Mouse (Mus musculus): ENCODE measurements around the gene Mapk1ip1l. TPM values are rescaled to one million over a fixed set of nuclear protein-coding genes. Genes with fewer than 3 reads are reported as not detected.

The Mapk1ip1l gene
- total RNA-seq, 2 experiments from 2014 or later, result 106 to 110 TPM

DNA sequence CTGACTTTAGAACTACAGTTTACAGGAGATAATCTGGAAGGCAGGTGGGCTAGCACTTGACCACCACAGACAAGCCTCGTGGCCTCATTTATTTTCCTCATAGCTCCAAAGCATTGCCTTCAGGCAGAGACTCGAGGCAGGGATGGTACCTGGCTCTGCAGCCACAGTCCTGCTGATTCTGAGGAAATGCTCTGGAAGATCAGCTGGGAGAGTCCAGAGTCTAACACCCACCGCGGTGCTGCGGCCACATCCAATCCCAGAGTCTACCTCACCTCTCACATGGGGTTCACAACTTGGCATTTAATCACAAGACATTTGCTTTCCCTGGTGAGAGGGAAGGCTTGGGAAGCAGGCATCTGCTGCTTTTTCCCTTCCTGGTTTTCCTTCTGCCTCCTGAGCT is 56.9 kb downstream of the Mapk1ip1l start:
- DNase-seq (ENCODE audit: low spot score in 2 of 2), result no peak

DNA sequence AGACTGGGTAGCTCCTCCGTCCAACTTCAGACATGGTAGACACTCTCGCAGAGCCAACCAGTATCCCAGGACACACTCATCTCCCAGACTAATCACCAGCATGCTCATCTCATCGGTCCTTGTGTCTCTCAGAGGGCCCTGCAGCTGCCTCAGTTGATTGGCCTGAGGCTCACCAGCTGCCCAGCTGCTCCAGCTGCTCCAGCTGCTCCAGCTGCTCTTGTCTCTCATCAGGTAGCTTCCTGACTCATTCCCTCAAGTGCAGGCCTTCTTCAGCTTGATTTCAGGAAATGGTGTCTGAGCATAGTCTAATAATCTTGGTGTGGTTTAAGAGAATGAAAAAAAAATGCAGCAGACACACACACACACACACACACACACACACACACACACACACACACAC is 58.6 kb downstream of the Mapk1ip1l start:
- no peak for DNase-seq (ENCODE audit: low spot score in 2 of 2)

DNA sequence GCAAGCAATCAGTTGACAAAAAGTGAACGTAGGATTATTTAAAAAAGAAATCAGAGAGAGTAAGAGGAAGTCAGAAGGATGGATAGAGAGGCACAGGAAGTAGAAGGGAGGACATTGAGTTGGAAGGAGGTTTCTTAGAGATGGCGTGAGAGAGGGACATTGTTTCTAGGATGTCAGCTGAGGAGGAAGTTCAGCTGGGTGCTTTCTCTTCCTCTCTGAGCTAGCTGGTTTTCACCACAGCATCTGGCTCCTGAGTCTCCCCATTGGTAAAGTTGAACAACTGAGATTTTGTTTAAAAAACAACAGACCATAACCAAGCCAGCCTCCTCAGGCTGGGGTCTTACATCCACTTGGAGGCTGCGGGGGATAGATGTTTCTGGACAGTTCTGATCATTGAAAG is 61.5 kb downstream of the Mapk1ip1l start:
- DNase-seq (ENCODE audit: low spot score in 2 of 2), result no peak

DNA sequence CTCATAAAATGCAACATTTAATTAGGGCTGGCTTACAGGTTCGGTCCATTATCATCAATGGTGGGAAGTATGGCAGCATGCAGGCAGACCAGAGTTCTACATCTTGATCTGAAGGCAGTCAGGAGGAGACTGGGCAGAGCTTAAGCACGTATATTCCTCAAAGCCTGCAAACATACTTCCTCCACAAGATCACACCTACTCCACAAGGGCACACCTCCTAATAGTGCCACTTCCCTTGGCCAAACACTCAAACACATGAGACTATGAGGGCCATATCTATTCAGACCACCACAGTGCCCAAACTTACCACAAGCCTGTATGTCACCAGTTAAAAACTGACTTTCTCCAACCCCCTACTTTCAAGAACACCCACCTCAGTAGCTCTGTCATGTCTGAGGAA is 63.4 kb downstream of the Mapk1ip1l start:
- no peak for DNase-seq (ENCODE audit: low spot score in 2 of 2)

DNA sequence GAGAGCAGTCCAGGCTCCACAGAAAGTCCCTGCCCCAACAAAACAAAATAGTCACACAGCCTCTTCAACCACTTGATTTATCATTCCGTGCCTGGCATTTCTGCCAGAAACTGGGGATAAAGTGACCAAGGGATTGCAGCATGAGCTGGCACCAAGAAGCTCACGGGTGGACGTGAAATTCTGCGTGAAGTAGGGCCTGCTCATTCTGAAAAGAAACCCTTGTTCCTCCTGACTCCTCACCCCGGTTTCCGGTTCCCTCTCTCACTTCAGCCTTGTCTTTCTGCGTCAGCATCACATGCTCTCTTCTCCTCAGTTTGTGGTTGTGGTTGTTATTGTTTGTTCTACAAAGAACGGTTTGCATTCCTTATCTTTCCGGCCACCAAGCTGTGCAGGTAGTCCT is 63.8 kb downstream of the Mapk1ip1l start:
- DNase-seq (ENCODE audit: low spot score in 2 of 2), result no peak

DNA sequence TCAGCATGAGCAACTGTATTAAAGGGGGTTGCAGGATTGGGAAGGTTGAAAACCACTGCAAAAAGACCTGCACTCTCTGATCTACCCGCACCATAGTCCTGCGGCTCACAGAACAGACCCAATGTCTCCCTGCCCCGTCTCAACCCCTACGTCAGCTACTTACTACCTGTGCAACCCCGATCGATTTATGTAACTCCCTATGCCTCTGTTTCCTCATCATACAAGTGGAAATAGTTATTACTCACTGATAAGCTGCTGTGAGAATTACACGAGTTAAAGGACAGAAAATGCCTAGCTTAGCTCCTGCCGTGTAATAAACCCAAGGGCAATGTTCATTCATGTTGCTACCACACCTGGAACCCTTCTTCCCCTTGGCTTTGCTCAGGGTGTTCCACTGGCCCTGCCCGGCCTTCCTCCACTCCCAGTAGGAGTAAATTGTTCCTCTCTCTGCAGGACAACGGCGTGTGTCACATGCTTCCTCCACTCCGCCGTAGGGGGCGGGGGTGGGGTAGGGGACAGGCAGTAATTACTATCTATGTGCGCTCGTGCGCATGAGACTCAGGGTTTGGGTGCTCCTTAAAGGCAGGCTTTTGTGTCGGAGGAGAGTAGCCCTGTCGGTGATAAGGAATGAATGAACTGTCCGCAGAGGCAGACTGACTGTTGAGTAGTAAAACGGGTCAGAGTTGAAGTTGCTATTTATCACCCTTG is 66.8 kb downstream of the Mapk1ip1l start:
- no peak for DNase-seq (ENCODE audit: low spot score in 2 of 2)

DNA sequence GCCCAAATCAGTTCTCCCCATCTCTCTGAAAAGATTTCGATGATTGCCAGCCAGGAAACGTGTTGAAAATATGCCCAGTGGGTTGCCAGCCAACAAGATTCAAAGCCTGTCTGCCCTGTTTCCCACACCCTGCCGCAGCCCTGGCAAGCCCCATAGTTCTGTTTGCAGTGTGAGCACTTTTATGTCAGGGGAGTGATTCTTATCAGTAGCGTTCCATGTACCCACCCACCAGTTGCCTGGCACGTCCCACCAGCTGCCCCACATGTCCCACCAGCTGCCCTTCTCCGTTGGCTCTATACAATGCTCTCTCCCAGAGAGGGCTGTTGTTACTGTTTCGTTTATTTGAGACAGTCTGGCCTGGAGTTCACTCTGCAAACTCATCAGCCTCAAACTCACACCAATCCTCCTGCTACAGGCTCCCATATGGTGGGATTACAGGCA is 68.8 kb downstream of the Mapk1ip1l start:
- no peak for DNase-seq (ENCODE audit: low spot score in 2 of 2)

DNA sequence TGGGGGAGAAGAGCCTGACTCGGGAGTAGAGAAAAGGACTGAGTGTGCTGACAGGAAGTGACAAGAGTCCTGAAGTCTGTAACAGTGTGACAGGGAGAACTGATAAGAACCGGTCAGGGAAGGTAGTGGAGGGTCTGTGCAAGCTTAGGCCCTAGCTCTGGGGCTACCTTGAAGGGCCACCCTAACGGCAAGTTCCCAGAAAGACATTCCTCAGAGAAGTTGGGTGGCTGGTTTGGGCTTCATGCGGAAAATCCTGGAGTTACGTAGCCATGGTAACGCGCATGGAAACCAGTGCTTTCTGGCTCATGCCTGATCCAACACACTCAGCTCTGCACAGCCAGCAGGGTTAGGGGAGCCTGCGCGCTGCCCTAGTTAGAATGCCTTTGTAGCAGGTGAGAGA is 69.4 kb downstream of the Mapk1ip1l start, which contains the start of gene Lgals3:
Gene Lgals3, plus strand, starts transcription at position 291 of the 400 bp plus-strand sequence.
- no peak for DNase-seq (ENCODE audit: low spot score in 2 of 2)

DNA sequence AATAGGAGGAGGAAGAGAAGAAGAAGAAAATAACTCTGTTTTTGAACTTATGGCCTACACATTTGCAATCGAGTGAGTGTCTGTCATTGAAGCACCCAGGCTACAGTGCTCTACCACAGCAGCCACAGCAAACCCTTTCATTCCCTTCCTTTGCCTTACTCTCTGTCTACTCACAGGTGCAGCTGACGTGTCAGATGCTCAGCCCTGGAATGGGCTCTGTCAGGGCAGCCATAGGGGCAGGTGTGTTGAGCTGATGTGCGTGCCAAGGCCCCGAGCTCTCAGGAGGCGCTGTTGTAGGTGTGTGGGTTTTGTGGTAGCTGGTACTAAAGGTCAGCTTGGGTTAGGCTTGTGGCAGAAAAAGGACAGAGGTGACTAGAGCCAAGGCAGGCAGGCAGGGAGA is 71.7 kb downstream of the Mapk1ip1l start:
- no peak for DNase-seq (ENCODE audit: low spot score in 2 of 2)

DNA sequence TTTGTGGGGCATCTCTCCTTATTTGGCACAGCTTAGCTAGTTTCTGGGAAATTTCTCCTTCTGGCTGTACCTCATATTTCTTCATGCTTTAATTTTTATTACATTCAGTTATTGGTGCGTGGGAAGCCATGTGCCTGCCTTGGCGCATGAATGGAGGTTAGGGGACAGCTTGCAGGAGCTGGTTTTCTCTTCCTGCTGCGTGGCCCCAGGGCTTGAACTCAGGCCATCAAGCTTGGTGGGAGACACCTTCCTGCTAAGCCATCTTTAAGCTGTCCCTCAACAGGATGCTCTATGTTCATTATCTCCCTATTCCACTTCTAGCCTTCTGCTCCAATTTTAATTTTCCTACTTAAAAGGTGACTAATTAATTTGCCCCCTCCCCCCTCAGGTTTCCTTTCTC is 72.7 kb downstream of the Mapk1ip1l start:
- DNase-seq (ENCODE audit: low spot score in 2 of 2), result no peak

DNA sequence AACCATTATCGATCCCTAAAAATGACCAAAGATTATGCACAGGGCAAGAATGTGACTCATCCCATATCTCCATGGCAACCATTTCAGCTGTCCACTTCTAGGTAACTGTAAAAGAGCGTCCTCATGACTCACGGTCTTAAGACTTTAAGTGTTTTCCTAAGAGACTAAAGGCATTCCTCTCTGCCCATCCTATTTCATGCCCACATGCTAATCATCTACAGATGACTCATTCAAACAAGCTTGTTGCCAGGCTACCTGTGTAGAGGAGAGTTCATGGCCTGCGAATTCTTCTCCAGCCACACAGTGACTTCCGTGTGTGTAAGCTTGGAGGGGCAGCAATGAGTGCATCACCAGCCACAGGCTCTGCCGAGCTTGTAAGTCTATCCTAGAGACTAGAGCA is 73.6 kb downstream of the Mapk1ip1l start:
- DNase-seq (ENCODE audit: low spot score in 2 of 2), result no peak

Other genes starting within 250 kb of the Mapk1ip1l start
- gene Gch1, start 108.9 kb upstream of the Mapk1ip1l start, total RNA-seq (2021), result 10 to 100 TPM; 42.3 to 43.9 TPM
- gene Wdhd1, start 21.4 kb upstream of the Mapk1ip1l start, total RNA-seq (2021), result 10 to 100 TPM; 14.9 to 15.7 TPM
- gene Socs4, start 21.3 kb upstream of the Mapk1ip1l start, total RNA-seq (2021), result 10 to 100 TPM; 19.2 to 23.9 TPM
- gene Lgals3, start 69.5 kb downstream of the Mapk1ip1l start, total RNA-seq (2021), result 10 to 100 TPM in 1 of 2 experiments, 1 to 10 TPM in 1; 5.9 to 11.8 TPM
- 10 to 100 TPM; 20.6 to 26.8 TPM for gene Dlgap5, start 120.1 kb downstream of the Mapk1ip1l start, total RNA-seq (2021)
- gene Fbxo34, start 152.2 kb downstream of the Mapk1ip1l start, total RNA-seq (2021), result 10 to 100 TPM; 30.0 to 30.6 TPM

Measured in adrenal gland, postnatal 4 days (tissue).